Mouse (Mus musculus) forelimb bud, embryonic 11.5 days (tissue): Measurements from ENCODE around the gene Serpinb6a.

Source experiments
- DNase-seq: peaks from one replicate; pipeline ENCODE4 v3.0.0-alpha.2; 2012; ENCODE audit warnings: low read depth, low spot score

Serpinb6a gene

DNA sequence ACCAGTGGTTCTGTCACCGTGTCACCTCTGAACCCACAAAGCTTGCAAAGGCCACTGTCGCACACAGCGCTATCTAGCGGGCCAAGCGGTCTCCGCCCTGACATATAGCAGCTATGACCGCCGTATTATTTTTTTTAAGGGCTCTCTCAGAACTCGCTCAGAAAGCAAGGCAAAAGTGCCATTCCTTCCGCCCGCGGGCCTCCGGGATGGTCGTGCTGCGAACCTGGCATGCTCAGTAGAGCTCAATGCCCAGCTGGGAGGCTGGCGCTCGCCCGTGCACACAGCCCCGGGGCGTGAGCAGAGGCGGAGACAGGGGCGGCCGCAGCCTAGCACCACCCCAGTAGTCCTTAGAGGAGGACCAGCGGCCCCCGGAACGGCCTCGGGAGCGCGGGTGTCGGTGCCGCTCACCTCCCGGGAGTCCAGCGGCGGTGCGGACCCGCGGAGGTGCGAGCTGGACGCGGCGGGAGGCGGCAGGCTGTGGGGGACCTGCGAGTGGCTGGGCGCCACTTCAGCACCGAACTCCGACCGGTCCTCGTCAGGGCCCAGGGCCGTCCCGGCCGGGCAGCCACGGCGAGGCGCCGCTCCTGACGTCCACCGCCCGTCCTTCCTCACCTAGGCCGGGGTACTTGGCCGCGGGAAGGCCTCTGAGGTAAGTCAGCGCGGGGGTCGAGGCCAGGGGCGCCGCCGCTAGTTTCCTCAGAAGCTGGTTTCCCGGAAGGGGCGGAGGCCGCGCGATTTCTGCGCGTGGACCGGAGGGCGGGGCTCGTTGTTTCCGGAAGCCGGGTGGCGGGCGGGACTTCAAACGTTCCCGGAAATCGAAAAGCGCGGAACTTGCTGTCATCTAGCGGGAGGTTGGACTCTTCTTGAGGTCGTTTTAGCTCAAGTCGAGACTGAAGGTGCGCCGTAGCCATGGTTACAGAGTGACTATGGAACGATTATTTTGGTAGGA is at the start of gene Serpinb6a, which contains the start of gene Ripk1:
TSS of gene Serpinb6a (minus strand) at position 737 of the 949 bp plus-strand sequence.
TSS of gene Ripk1 (plus strand) at position 306 of the 949 bp plus-strand sequence.
- peak; percentile 81 for DNase-seq

DNA sequence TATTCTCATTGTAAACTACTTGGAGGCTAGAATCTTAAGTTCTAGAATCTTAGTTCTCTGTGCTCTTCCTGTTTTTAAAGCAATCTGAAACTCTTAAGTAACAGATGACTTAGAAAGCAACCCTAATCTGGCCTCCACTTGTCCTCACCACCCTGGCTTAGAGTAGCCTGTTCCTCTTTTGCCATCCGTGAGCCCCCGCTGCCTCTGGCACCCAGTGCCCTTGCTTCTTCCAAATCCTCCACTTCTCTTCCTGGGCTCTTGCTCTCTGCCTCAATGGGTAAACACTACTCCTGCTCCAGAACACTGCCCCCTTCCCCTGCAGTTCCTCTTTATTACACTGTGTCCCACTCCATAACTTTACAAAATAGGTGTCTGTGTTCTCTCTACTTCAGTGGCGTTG is 49.1 kb upstream of the Serpinb6a start:
- no peak for DNase-seq

- no peak for DNase-seq
Measured at GRCm38 (mm10) chr13:34050479-34050878, 47.9 kb upstream of the Serpinb6a start.

GRCm38 (mm10) chr13:34047526-34047925 is 44.9 kb upstream of the Serpinb6a start:
- DNase-seq = no peak

DNA sequence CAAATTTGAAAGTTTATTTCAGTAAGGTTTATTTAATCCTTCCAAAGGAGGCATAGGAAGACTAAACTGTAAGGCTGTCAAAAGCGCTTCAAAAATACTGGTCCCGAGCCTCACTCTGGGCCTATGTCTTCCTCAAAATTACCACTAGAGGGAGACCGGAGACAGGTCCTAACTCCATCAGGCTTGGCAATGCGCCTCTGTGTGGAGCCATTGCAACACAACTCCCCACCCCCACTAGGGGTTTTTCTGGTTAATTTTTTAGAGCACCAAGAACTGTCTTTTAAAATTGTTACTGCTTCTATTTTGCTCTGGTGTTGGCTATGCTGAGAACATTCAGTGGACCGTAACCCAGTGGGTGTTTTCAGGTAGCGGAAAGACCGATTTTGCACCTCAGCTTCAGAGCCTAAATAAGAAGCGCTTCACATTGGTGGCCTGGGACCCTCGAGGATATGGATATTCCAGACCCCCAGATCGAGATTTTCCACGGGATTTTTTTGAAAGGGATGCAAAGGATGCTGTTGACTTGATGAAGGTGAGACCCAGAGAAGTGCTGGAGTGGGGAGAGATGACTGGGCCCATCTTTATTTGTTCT is 43.9 kb upstream of the Serpinb6a start:
- DNase-seq = peak; percentile 75

- DNase-seq = no peak
Measured at GRCm38 (mm10) chr13:34045511-34046249, 43.1 kb upstream of the Serpinb6a start.

DNA sequence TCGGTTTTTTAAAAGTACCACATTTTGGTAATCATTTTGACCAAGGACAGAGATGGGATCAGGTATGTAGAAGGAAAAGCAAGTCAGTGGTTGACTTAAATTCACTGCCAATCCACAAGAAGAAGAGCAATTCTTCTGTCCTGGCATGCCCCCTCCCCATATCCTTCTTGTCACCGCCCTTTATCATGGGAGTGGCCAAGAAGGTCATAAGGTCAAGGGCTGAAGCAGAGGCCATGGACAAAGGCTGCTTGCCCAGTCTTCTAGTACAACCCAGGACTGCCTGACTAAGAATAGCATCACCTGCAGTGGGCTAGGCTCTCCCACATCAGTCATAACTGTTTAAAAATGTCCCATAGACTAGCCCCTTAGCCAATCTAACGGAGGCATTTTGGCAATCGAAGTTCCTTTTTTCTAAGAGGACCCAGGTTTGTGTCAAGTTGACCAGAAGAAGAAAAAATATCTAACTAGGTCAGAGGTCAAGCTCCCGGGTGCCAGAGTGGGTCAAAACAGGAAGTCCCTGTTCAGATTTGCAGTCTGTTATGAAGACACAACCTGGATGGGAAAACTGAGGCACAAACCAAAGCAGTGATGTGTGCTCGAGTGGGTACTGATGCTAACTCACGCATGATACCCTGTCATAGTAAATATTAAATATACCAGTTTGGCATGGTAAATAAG is 41.3 kb upstream of the Serpinb6a start:
- no peak for DNase-seq

DNA sequence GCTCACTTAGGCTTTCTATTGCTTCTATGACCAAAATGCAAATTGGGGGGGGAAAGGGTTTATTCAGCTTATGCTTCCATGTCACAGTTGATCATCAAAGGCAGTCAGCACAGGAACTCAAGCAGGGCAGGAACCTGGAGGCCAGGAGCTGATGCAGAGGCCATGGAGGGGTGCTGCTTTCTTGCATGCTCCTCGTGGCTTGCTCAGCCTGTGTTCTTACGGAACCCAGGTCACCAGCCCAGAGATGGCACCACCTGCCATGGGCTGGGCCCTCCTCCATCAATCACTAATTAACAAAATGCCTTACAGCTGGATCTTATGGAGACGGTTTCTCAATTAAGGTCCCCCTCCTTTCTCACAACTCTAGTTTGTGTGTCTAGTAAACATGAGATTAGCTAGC is 37.5 kb upstream of the Serpinb6a start:
- DNase-seq = no peak

DNA sequence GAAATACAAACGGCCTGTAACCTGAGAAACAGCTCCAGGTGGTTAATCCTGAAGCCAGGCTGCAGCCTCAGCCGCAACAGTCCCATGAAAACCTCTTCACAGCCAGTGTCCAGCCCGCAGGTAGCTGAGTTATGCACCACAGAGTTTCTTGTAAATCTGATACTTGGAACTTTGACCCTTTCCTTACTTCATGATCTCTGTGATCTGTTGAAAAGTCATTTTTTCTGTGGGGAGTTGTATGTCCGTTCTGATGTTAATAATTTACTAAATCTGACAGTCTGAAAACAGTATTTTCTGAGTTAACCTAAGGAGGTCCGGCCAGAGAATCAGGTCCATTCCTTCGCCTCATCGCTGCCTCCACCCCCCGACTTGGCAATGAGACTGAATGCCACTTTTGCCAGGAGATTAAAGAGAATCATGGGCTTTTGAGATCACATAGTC is 36.3 kb upstream of the Serpinb6a start:
- peak; percentile 7 for DNase-seq

- DNase-seq = peak; percentile 9
Measured at GRCm38 (mm10) chr13:34038056-34038432, 35.5 kb upstream of the Serpinb6a start.

- peak; percentile 91 for DNase-seq
Measured at GRCm38 (mm10) chr13:34037172-34038055, 34.8 kb upstream of the Serpinb6a start, which contains the start of gene Bphl. TSS of gene Bphl (plus strand) at chr13:34037597.

DNA sequence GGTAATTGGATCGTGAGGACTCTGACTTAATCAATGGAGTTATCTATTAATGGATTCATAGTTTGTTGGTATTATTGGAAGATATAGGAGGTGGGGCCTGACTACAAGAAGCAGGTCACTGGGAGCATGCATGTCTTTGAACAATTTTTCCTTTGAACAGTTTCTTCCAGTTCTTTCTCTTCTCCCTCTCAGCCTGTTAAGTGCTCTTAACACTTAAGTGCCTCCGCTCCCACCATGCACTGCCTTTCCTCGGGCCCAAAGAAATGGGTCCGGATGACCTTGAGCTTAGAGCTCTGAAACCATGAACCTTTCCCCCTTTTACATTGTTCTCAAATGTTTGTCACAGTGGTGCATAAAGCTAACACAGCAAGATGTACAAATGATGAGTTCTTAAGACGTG is 34.1 kb upstream of the Serpinb6a start:
- no peak for DNase-seq

- no peak for DNase-seq
Measured at GRCm38 (mm10) chr13:34035424-34035823, 32.8 kb upstream of the Serpinb6a start.

DNA sequence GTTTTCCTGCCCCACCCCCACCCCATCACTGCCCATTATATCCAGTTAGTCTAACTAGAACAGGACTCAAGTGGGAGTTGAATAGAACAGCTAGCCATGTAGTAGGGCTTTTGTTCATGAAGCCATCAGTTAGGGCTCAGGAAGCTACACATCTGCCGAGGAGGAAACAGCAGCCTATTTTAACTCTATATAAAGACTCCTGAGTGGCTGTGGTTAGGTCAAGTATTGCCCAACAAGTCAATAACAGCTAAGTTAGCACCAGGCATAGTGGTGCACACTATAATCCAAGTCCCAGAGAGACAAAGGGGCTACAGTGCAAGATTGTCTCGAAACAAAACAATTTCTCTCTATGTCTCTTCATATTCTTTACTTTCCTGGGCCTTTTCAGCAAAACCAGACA is 29.4 kb upstream of the Serpinb6a start:
- no peak for DNase-seq

DNA sequence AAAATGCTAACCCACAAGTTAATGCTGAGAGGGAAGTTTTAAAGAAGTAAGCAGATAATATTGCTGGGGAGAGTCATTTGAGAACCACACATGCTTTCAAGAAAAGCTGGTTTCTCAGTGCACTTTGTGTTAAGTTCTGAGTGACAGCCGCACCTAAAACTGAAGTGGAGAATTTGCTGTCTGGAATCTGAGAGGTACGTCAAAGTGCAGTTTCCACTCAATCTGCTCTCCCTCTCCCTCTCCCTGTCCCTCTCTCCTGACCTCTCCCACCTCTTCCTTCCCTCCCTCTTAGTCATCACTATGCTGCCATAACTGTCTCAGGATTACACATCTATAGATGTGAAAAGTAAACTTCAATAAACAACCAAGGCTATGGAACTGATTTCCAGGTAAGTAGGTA is 19.4 kb upstream of the Serpinb6a start:
- DNase-seq = no peak

- no peak for DNase-seq
Measured at GRCm38 (mm10) chr13:34018521-34018920, 15.9 kb upstream of the Serpinb6a start.

GRCm38 (mm10) chr13:34016927-34017569 is 14.5 kb upstream of the Serpinb6a start:
- no peak for DNase-seq

DNA sequence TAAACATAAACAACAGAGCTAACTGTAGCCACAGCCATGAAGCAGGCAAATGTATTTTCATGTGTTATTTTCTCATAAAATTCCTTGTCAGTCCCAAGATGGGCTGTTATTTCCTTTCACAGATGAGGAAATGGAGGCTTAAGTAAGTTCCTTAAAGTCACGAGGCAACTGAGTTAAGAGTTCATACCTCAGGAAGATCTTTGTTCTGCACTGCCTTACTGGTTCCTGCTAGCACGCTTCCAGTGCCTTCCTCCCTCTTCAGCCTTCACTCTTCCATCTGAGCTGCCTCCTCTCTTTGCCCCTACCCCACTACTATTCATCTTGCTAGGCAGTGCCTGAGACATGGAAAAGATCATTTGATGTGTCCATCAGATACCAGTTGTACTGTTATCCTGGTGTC is 4.6 kb upstream of the Serpinb6a start:
- no peak for DNase-seq

DNA sequence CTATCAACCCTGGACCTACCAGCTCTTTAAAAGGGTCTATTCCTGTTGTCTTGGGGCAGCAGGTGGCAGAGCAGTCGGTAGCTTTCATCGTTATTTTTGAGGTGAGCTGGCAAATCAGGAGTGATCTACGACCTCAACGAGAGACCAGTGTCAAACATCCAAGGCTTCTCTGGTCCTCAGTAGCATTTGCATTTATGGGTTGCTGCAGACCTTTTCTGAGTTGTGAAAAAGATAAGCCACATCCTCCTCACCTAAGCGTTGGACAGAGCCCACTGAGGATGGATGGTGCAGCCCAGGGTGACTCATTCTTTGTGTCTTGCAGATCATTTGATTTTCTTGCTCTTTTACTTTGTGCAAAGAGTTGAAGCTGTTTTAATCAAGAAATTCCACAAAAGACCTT is 464 bp upstream of the Serpinb6a start:
- DNase-seq = no peak

DNA sequence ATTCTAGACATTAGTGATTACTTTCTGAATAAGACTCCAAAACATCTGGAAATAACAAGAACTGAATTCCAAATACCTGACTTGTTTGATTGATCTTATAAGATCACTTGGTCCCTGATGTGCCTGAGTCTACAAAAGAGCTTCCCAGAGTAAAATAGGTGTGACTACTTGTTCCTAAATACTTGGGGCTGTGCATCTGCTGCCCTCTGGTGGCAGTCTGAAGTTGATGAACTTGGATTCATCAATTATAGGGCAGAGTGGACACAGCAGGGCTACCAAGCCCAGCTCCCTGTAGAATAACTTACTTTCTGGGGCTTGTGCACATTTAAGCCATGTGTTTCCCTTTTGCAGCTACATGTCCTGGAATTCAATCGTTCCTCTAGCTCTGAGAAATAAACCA is 7.4 kb downstream of the Serpinb6a start:
- peak; percentile 74 for DNase-seq
